Mouse (Mus musculus): Measurements from ENCODE around the gene Cpn1. TPM values are rescaled to one million over a fixed set of nuclear protein-coding genes. Genes with fewer than 3 reads are reported as not detected.

Gene Cpn1
- polyA plus RNA-seq, 1 experiment from 2014 or later = 0.32 TPM

DNA sequence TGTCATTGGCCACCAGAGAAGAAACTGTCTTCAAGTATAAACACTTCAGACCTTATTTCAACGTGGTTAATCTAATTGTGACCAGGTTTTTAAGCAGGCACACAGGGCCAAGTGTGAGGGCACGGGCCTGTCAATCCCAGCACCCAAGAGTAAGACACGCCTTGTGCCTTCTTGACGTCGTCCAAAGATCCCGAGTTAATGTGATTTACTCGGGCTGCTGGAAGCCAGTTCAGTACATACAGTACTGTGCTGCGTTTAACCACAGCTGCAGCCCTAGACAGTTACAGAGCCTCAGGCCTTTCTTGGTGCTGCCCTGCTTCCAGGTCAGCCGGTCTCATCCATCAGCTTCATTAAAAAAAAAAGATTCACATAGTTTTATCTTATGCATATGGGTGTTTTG is 70.9 kb downstream of the Cpn1 start:
- WGBS = 72% methylated on average over 9 of the region's 9 CpGs
- no peak overlapping the region for H3K27ac ChIP-seq
- ATAC-seq (ENCODE audit: low FRiP score) = no peak
- no peak overlapping the region for H3K4me2 ChIP-seq
- H3K4me1 ChIP-seq (replicated peaks) = peaks cover 2% of the 10 kb centered on the region
- H3K27me3 ChIP-seq = 0 out of 2 replicates have a peak, but pooled peaks cover under 1% of the 10 kb centered on the region
- H3K4me3 ChIP-seq = no peak overlapping the region
- peaks cover 4% of the 10 kb centered on the region; the same call in 1 of the 2 replicates for H3K36me3 ChIP-seq
- H3K9me3 ChIP-seq = no peaks in the 10 kb centered on the region
- H3K9ac ChIP-seq = no peak overlapping the region

DNA sequence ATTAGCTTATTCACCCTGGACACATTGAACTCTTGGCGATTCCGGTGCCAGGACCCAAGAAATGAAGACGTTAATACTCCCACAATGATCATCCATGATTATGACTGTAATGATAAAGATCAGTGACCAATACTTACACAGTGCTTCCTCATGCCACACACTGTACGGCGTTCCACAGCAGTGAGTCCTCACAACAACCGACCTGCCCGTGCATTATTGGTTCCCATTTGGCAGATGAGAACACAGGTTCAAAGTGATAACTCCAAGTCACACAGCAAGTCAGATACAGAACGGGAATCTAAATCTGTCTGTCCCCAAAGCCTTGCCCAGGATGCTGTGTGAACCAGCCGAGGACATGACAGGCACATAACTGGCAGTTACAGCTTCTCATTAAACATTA is 71.4 kb downstream of the Cpn1 start:
- 91% methylated on average over 9 of the region's 9 CpGs for WGBS
- Histone ChIP-seq H3K36me3 (peaks cover 4% of the 10 kb centered on the region; the same call in 1 of the 2 replicates), H3K27ac (no peak overlapping the region), H3K9me3 (no peaks in the 10 kb centered on the region), H3K27me3 (no peaks in the 10 kb centered on the region), H3K4me3 (no peak overlapping the region), H3K9ac (no peak overlapping the region), H3K4me1 (replicated peaks) (no peaks in the 10 kb centered on the region), H3K4me2 (no peak overlapping the region)
- ATAC-seq (ENCODE audit: low FRiP score) = no peak

DNA sequence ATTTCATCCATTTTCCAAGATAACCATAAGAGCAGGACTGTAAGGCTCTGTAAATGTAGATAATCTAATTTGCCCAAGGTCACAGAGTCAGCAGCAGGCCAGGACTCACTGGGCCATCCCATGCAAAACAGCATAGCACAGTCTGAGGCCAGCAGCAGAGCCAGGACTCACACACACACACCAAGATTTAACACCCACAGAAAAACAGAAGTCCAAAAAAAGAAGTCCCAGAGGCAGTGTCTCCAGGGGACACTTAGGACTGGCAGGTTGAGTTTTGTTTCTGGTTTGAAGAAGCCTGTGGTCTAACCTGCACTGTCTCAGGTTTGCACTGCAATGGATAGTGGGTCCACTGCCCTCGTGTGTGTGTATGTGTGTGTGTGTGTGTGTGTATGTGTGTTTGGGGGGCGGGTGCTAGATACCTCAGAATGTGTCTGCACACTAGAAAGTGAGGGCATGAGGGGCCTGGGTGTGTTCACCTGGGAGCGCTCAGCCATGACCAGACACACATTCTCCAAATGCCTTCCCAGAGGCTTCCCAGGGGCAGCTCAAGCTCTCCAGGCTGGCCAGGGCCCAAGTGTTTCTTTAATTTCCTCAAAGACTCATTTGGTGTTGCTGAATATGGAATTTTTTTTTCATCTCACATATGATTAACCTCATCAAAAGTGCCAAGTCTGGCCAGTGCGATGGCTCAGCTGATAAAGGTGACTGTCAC is 73.4 kb downstream of the Cpn1 start:
- Histone ChIP-seq H3K36me3 (peaks cover 16% of the 10 kb centered on the region), H3K27me3 (no peaks in the 10 kb centered on the region), H3K27ac (no peak overlapping the region), H3K9me3 (no peaks in the 10 kb centered on the region), H3K4me2 (no peak overlapping the region), H3K9ac (no peak overlapping the region), H3K4me1 (replicated peaks) (no peaks in the 10 kb centered on the region), H3K4me3 (no peak overlapping the region)
- WGBS = 95% methylated on average over 4 of the region's 4 CpGs
- no peak for ATAC-seq (ENCODE audit: low FRiP score)

DNA sequence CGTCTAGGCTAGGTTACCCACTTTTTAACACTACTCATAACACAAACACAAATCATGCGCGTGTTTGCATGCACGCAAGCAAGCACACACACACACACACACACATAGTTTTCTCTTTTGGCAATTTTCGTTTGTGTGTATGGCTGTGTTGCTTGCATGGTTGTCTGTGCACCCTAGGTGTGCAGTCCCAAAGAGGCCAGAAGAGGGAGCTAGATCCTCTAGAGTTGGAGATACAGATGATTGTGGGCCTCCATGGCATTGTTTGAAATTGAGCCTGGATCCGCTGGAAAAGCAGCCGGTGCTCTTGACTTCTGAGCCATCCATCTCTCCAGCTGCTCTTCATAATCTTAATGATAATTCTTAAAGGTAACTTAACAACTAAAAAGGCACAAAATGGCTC is 79.9 kb downstream of the Cpn1 start:
- Histone ChIP-seq H3K9me3 (no peaks in the 10 kb centered on the region), H3K4me3 (no peak overlapping the region), H3K4me2 (no peak overlapping the region), H3K9ac (no peak overlapping the region), H3K36me3 (peaks cover 34% of the 10 kb centered on the region), H3K27ac (no peak overlapping the region), H3K27me3 (no peaks in the 10 kb centered on the region), H3K4me1 (replicated peaks) (no peaks in the 10 kb centered on the region)
- WGBS = 93% methylated on average over 7 of the region's 7 CpGs
- no peak for ATAC-seq (ENCODE audit: low FRiP score)

Other genes with a start within 250 kb of the Cpn1 start
- gene Cutc, start 233.6 kb downstream of the Cpn1 start, polyA plus RNA-seq (2015; fragmentation: Nextera tagmentation; extraction: Ambion mirVana) = 8.0 and 10.0 TPM in 2 replicates
- 12.0 and 13.1 TPM in 2 replicates for gene Cox15, start 233.6 kb downstream of the Cpn1 start, polyA plus RNA-seq (2015; fragmentation: Nextera tagmentation; extraction: Ambion mirVana)
- 0.06 and 0.19 TPM in 2 replicates for gene Abcc2, start 204.4 kb downstream of the Cpn1 start, polyA plus RNA-seq (2015; fragmentation: Nextera tagmentation; extraction: Ambion mirVana)
- 9.2 and 10.8 TPM in 2 replicates for gene Dnmbp, start 46.4 kb downstream of the Cpn1 start, polyA plus RNA-seq (2015; fragmentation: Nextera tagmentation; extraction: Ambion mirVana)
- not detected in 2 replicates for gene Cyp2c23, start 42.7 kb upstream of the Cpn1 start, polyA plus RNA-seq (2015; fragmentation: Nextera tagmentation; extraction: Ambion mirVana)
- gene Erlin1, start 83.2 kb upstream of the Cpn1 start, polyA plus RNA-seq (2015; fragmentation: Nextera tagmentation; extraction: Ambion mirVana) = 18.4 and 20.1 TPM in 2 replicates
- gene Chuk, start 120.9 kb upstream of the Cpn1 start, polyA plus RNA-seq (2015; fragmentation: Nextera tagmentation; extraction: Ambion mirVana) = 65.7 and 67.5 TPM in 2 replicates
- gene Cwf19l1, start 149.3 kb upstream of the Cpn1 start, polyA plus RNA-seq (2015; fragmentation: Nextera tagmentation; extraction: Ambion mirVana) = 31.4 and 32.3 TPM in 2 replicates
- 167 and 169 TPM in 2 replicates for gene Bloc1s2, start 159.9 kb upstream of the Cpn1 start, polyA plus RNA-seq (2015; fragmentation: Nextera tagmentation; extraction: Ambion mirVana)
- 0.13 and 0.34 TPM in 2 replicates for gene Pkd2l1, start 205.9 kb upstream of the Cpn1 start, polyA plus RNA-seq (2015; fragmentation: Nextera tagmentation; extraction: Ambion mirVana)
- gene Scd3, start 216.7 kb upstream of the Cpn1 start, polyA plus RNA-seq (2015; fragmentation: Nextera tagmentation; extraction: Ambion mirVana) = 3.5 and 4.4 TPM in 2 replicates